Mouse (Mus musculus) megakaryocyte-erythroid progenitor cell, adult 5-6 weeks (primary cell): ENCODE data around the gene Hey2. TPM values are rescaled to one million over a fixed set of nuclear protein-coding genes. Genes with fewer than 3 reads are reported as not detected.

Source experiments
- ATAC-seq: replicated peaks from 2 replicates; pipeline ENCODE4 v1.8.0; 2016; ENCODE audit warnings: mild to moderate bottlenecking, inconsistent platforms; ENCODE audit not compliant: severe bottlenecking, poor library complexity, low FRiP score, low TSS enrichment
- total RNA-seq, 2 experiments: library from RNA; stranded (forward) in 1 of 2; stranded (reverse) in 1 of 2; fragments of 200-1000, 215-1000 nt in 1 of 2; fragments of >200 nt in 1 of 2; fragmentation: Nextera tagmentation in 1 of 2; gene quantifications; 2 replicates each; pipeline ENCODE4 v1.2.3; 2014 to 2017

Gene Hey2
- total RNA-seq (2014; fragmentation: Nextera tagmentation) (not detected in 2 replicates), total RNA-seq (2017) (not detected in 2 replicates)

DNA sequence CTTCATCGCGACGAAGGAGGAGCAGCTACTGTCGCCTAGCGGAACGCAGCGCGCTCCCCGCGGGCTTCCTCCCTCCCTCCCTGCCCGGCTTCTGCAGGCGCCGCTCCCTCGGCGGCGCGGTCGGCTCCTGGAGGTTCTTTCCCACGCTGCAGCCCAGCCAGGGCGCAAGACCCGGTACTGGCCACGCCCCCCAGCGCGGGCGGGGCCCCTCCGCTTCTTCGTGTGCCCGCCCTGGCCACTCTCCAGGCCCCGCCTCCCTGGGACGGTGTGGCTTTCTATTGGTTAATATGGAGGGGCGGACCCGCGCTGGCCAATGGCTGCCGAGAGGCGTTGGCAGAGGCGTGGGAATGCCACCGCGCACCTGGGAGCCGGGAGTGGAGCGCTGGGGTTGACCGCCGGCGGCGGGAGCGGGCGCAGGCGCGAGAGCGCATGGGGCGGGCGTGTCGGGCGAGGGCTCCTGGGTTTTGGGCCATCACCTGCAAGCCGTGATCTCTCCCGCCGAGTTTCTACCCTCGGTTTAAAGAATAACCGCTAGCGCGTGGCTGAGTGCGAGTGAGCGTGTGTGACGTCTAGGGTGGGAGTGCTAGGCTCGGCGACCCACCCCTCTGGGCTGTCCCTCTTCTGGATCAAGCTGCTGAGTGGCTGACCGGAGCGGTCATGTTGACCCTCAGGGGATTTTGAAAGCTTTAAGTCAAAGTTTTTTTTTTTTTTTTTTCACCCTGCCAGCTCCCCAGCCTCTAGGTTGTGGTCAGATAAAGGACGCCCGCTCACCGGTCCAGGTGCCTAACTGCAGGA is at the start of gene Hey2:
TSS of gene Hey2 (minus strand) at position 159 of the 795 bp plus-strand sequence.
- ATAC-seq: peak; percentile 94

GRCm38 (mm10) chr10:30883085-30883760 is 40.6 kb upstream of the Hey2 start:
- peak; percentile 50; the same call in 1 of the 2 replicates for ATAC-seq

GRCm38 (mm10) chr10:30881109-30881508 is 38.5 kb upstream of the Hey2 start:
- ATAC-seq: no peak

DNA sequence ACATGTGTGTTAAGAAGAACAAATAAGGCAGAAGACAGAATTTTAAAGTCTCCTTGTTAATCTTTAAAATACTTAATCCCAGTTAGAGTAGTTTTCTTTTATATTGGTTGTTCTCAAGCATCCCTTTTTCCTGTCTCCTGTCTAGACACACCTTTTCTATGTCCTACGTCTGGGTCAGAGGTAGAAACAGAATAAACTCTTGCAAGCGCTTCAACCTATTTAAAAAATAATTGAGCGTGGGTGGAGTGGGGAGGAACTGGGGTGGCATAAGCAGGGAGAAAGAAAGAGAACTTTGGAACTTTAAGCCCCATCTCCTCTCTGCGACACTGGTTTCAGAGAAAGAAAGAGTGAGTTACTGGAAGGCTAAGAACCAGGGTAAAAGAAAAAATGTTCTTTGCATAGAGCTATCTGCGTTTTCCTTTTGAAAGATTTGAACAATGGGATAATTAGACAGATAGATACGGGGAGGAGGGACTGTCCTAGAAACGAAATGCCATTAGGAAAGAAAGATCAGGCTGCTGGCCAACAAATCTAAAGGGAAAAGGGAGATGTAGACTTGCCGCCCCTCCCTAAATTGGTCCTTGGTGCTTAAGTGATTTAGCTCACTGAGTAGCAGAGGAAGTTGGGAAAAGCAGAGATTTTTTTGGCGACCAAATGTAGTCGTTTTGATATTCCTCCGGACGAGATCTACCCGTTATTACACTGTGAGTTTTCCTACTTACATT is 2.7 kb upstream of the Hey2 start:
- ATAC-seq: no peak

GRCm38 (mm10) chr10:30844191-30845010 is 1.8 kb upstream of the Hey2 start:
- ATAC-seq: no peak

DNA sequence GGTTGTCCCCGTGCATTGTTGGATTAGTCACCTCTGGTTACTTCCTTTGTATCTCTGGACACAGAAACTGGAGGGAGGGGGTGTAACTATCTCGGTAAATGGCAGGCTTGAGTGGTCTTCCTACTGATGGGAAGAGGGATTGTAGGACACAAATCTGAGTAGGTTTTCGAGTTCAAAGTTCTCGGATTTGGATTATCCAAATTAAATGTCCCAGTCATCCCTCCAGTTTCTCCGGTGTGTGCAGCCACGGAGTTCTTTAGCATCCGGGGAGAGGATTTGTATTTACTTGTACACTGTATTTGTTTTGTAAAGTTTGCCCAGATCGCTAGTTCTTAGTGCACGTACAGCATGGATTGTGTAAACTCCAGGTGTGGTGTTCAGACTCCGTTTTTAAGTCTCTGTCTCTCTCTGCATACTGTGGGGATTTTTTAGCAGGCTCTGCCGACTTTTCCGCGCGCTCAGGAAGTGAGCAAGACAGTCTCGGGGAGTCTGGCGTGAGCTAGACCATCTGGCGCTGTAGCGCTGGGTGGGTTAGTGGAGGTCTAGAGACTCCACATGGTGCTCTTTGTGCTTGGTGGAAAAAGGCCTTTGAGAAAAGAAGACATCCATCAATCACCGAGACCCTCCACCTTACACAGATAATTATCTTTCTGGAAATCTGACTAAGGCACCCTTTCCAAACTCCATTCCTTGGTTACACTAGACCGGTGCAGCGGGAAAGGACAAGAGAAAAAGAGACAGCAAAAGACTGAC is 1.0 kb upstream of the Hey2 start:
- no peak for ATAC-seq

DNA sequence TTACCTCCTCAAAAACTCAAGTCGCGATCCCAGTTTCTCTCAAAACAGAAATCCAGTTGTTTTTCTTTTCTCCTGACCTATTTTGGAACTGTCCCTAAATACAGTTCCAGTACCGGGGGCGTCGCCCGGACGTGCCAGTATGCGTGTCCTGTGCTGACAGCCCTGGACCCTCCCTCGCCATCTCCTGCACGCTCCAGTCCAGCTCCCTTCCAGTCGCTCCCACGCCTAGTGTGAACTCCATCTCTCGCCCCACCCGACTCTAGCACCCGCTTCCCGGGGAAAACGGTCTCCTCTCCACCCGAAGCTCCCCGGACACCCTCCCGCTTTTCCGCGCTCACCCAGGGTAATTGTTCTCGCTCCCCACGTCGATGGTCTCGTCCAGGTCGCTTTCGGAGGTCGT is 373 bp downstream of the Hey2 start:
- 0 out of 2 replicates have a peak, but pooled peaks have one; percentile 26 for ATAC-seq

DNA sequence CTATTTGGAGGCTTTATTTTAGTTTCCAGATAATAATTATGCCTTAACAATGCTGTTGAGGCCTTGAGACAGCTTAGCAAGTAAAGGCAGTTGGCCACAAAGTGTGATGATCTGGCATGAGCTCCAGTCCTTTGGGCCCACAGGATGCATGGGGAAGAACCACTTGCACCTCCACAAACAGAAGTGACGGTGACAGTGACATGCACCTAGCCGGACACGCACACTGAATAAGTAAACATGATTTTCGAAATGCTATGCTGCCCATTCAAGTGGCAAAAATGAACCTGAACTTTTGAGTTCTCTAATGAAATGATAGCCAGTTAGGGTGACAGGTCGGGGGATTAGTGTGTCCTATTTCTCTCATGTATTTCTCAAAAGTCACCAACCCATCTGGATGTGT is 1.8 kb downstream of the Hey2 start:
- no peak for ATAC-seq

DNA sequence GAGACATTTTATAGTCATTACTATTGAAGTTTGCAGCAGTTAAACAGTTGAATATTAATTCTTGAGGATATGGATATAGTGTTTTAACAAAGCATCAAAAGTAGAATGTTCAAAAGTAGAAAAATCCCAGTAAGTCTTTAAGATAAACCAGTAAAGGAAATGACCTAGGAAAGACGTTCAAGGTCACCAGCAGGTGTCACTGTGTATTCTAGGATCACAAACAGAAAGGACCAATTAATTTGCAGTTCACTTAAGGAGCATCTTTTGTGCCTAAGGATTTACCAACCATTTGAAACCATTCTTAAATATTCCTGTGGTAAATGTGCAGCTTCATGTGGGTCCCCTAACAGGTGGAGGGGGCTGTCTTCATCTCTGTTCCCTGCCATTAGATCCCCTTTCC is 4.4 kb downstream of the Hey2 start:
- ATAC-seq: no peak

DNA sequence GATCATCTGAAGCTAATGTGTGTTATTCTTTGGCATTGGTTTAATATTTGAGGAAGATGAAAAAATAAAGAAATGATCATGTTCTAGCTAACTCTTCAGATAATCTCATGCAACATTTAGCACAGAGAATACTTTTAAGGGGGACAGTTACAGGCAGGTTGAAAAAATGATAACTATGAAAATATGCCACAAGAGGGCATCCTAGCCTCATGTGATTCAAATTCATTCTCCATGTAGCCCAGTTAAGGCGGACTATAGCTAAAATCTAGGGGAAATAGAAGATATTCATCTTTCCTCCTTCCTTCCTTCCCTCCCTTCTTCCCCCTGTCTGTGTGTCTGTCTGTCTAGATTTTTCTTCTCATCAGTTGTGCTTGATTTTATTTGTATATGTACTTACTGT is 17.6 kb downstream of the Hey2 start:
- ATAC-seq: peak; percentile 68; the same call in 1 of the 2 replicates

- ATAC-seq: peak; percentile 94
Measured at GRCm38 (mm10) chr10:30810967-30811293, 31.7 kb downstream of the Hey2 start.

GRCm38 (mm10) chr10:30810247-30810966 is 32.2 kb downstream of the Hey2 start:
- peak; percentile 58 for ATAC-seq

DNA sequence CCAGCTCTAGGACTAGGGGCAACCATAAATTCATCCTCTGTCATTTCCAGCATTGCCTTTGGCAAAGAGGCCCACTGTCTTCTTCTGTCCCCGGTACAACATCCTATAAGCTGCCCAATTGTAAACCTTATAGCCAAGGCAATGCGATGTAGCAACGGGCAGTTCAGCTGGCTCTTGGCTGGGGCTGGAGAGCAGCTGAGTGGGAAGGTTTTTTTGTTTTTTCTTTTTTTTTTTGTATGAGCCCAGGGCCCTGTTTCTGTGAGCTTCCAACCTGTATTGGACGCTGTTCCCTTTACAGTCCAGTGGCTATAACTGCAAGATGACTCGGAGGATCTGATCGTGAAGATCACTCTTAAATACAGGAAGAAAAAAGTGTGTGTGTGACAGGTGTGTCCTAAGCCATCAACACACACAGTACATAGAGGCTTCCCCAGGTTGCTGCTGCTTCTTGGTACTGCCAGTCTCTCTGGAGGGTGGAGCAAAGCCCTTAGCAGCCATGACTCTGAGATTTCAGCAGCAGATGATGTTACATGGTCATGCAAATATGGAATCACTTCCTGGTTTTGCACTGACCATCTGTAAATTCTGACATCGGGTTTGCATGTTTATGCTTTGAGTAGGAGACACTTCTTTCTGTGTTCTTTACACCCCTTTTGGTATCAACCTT is 38.9 kb downstream of the Hey2 start:
- ATAC-seq: peak; percentile 30

- ATAC-seq: peak; percentile 89
Measured at GRCm38 (mm10) chr10:30802681-30803586, 39.7 kb downstream of the Hey2 start, which contains the start of gene Ncoa7. Gene Ncoa7, minus strand, starts transcription at chr10:30803326.

DNA sequence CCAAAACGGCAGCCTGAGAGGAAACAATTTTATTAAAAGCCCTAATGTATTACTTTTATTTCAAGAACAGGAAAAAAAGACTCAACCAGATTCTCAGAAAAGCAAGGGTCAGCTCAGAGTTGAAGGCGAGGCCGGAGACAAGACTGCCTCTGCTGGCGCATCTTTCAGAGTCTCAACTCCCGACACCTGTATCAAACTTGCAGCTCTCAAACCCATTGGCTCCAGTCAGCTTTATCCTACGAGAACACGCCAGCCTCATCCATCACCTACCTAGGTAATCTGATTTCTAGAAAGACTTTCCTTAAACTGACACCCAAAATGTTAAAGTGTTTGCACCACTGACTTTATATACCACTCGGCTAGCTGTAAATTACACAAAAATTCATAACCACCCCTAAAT is 40.6 kb downstream of the Hey2 start:
- ATAC-seq: peak; percentile 28; the same call in 1 of the 2 replicates

DNA sequence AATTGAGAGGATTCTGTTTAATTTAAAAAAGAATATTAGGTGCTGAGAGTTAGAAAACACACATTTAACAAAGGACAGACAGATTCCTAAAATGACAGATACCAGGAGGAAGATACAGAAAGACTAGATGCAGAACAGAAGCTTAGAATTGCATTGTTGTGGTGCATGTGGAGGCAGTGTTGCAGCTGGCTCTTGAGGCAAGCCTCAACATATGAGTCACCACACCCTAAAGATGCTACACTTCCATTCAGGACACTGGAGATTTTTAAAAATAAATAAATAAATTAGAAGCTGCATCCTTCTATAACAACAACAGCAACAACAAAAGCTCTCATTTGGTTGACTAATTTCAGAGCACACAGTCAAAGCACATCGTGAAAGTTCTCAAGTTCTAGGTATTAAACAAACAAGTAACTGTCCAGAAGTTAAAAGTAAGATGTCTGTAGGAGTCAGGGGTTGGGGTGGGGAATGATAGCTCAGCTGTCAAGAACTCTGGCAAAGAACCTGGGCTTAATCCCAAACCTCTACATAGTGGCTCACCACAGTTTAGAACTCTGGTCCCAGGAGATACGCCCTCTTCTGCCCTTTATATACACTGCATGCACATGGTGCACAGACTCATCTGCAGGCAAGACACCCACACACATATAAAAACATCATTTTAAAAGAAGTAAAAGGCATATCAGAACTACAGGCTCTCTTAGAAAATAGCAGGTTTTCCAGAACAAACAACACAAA is 42.7 kb downstream of the Hey2 start:
- no peak for ATAC-seq
